40 mouse cellular contexts compared by ENCODE assay signal in genomic region chr17:17870892-17871550, GRCm38 (mm10). TPM values are rescaled to one million over a fixed set of nuclear protein-coding genes. Genes with fewer than 3 reads are reported as not detected.
DNase-seq lines count a peak whose midpoint lies in the region; ATAC-seq and TF ChIP-seq lines count a peak whose summit lies in the region.
"Had no signal": no experiment of that assay in that cellular context is flagged by ENCODE, and none has a peak within 500 bp of the region (broad histone marks: within the 10 kb centered on the region; RNA-seq: fewer than 3 reads in every experiment).

No protein-coding gene starts in this region.

- no peak overlapping the region for H3K4me3 ChIP-seq in liver, postnatal 0 days (ENCODE audit: low read depth, low read length)
- no peak overlapping the region for H3K4me3 ChIP-seq in liver, embryonic 12.5 days
- H3K4me3 ChIP-seq in bone marrow, adult 2 months (replicated peaks; ENCODE audit: control insufficient read depth, low read depth, low read length): peak overlapping the region; percentile 16
- no peak overlapping the region for H3K4me3 ChIP-seq in neural tube, embryonic 15.5 days (replicated peaks)
- H3K4me3 ChIP-seq: embryonic facial prominence, embryonic 13.5 days; forebrain, embryonic 10.5 days; forebrain, embryonic 15.5 days; heart, embryonic 10.5 days; heart, embryonic 15.5 days; hindbrain, embryonic 13.5 days; limb, embryonic 12.5 days; lung, embryonic 15.5 days; midbrain, embryonic 13.5 days had no signal

- no peak overlapping the region for H3K9ac ChIP-seq in liver, postnatal 0 days (replicated peaks)
- no peak overlapping the region for H3K9ac ChIP-seq in liver, embryonic 12.5 days
- no peak overlapping the region for H3K9ac ChIP-seq in neural tube, embryonic 15.5 days (replicated peaks)
- H3K9ac ChIP-seq: embryonic facial prominence, embryonic 13.5 days; forebrain, embryonic 15.5 days; heart, embryonic 15.5 days; hindbrain, embryonic 13.5 days; limb, embryonic 12.5 days; liver, embryonic 14.5 days; lung, embryonic 15.5 days; midbrain, embryonic 13.5 days had no signal

- no peak for TF ChIP-seq POLR2A in bone marrow, adult 2 months (IDR thresholded peaks at IDR 0.05; ENCODE audit: borderline replicate concordance, control insufficient read depth, low read depth, low read length)

- no peak for TF ChIP-seq CTCF in liver, postnatal 0 days (IDR thresholded peaks at IDR 0.05; ENCODE audit: low read depth)
- TF ChIP-seq CTCF in bone marrow, adult 2 months (IDR thresholded peaks at IDR 0.05; ENCODE audit: control insufficient read depth, insufficient read depth, low read length): no peak

- H3K27me3 ChIP-seq in liver, postnatal 0 days (ENCODE audit: insufficient read depth, low read length): no peaks in the 10 kb centered on the region
- no peaks in the 10 kb centered on the region for H3K27me3 ChIP-seq in liver, embryonic 12.5 days (replicated peaks)
- H3K27me3 ChIP-seq in neural tube, embryonic 15.5 days (replicated peaks): no peaks in the 10 kb centered on the region
- H3K27me3 ChIP-seq: embryonic facial prominence, embryonic 13.5 days; forebrain, embryonic 15.5 days; heart, embryonic 15.5 days; hindbrain, embryonic 13.5 days; limb, embryonic 12.5 days; lung, embryonic 15.5 days; midbrain, embryonic 13.5 days had no signal

- 32% methylated on average over 2 of the region's 2 CpGs for WGBS in liver, postnatal 0 days (ENCODE audit: insufficient replicate concordance)
- WGBS in liver, embryonic 12.5 days (ENCODE audit: insufficient replicate concordance): 48% methylated on average over 2 of the region's 2 CpGs
- 17% methylated on average over 2 of the region's 2 CpGs for WGBS in bone marrow, adult 2 months
- 79% methylated on average over 2 of the region's 2 CpGs for WGBS in neural tube, embryonic 15.5 days

- H3K9me3 ChIP-seq in liver, postnatal 0 days (ENCODE audit: low read length): no peaks in the 10 kb centered on the region
- H3K9me3 ChIP-seq in liver, embryonic 12.5 days (replicated peaks): no peaks in the 10 kb centered on the region
- peaks cover 5% of the 10 kb centered on the region; the same call in 1 of the 2 replicates for H3K9me3 ChIP-seq in neural tube, embryonic 15.5 days (replicated peaks)
- H3K9me3 ChIP-seq: embryonic facial prominence, embryonic 13.5 days; heart, embryonic 10.5 days; heart, embryonic 15.5 days; limb, embryonic 12.5 days had no signal

- no peak for DNase-seq in liver, postnatal 0 days
- DNase-seq in MN1 (ENCODE audit: low spot score): no peak
- no peak for DNase-seq in layer of hippocampus, postnatal 14 days (ENCODE audit: low spot score in 2 of 2)
- DNase-seq: adrenal gland, postnatal 25 days; cerebellum, adult 8-10 months; kidney, adult 8-10 months; kidney, postnatal 4 days; right cerebral cortex, adult 18-20 months; right cerebral cortex, postnatal 4 days; thymus, adult 2 months; thymus, postnatal 36 days had no signal

- H3K36me3 ChIP-seq in liver, postnatal 0 days (replicated peaks; ENCODE audit: insufficient read depth, low read length): no peaks in the 10 kb centered on the region
- H3K36me3 ChIP-seq in liver, embryonic 12.5 days: no peaks in the 10 kb centered on the region
- H3K36me3 ChIP-seq in neural tube, embryonic 15.5 days: no peaks in the 10 kb centered on the region
- H3K36me3 ChIP-seq: embryonic facial prominence, embryonic 13.5 days; forebrain, embryonic 10.5 days; heart, embryonic 10.5 days; heart, embryonic 15.5 days; lung, embryonic 15.5 days had no signal

- ATAC-seq in liver, postnatal 0 days: no peak
- ATAC-seq in liver, embryonic 12.5 days: no peak
- ATAC-seq in hematopoietic stem cell, adult 5-6 weeks (replicated peaks in 1 of 2; ENCODE audit: insufficient read depth in 1 of 2, low FRiP score in 2 of 2, low TSS enrichment in 1 of 2, low read depth in 1 of 2, poor library complexity in 2 of 2, severe bottlenecking in 2 of 2): peak; percentile 66 to 72; a peak in 3 of 4 replicates
- ATAC-seq in neutrophil, adult 5-6 weeks (ENCODE audit: extremely low read depth, insufficient number of reproducible peaks, low FRiP score, poor library complexity, severe bottlenecking): 0 out of 2 replicates have a peak, but pooled peaks have one; percentile 10
- ATAC-seq in neural tube, embryonic 15.5 days (ENCODE audit: low FRiP score): no peak
- ATAC-seq: forebrain, embryonic 15.5 days; intestine, embryonic 16.5 days; midbrain, embryonic 13.5 days had no signal

- H3K27ac ChIP-seq in liver, postnatal 0 days (ENCODE audit: low read depth): peak overlapping the region; percentile 56
- no peak overlapping the region for H3K27ac ChIP-seq in liver, embryonic 12.5 days
- H3K27ac ChIP-seq in bone marrow, adult 2 months (ENCODE audit: control insufficient read depth, insufficient read depth, low read depth, low read length, poor library complexity): peak overlapping the region; percentile 68; the same call in 1 of the 2 replicates
- H3K27ac ChIP-seq in neural tube, embryonic 15.5 days (replicated peaks): no peak overlapping the region
- H3K27ac ChIP-seq: embryonic facial prominence, embryonic 13.5 days; forebrain, embryonic 10.5 days; forebrain, embryonic 15.5 days; heart, embryonic 10.5 days; heart, embryonic 15.5 days; hindbrain, embryonic 13.5 days; kidney, postnatal 0 days; limb, embryonic 12.5 days; liver, embryonic 14.5 days; lung, embryonic 15.5 days; midbrain, embryonic 13.5 days; stomach, postnatal 0 days had no signal

- no peak for TF ChIP-seq EP300 in liver, postnatal 0 days (IDR thresholded peaks at IDR 0.05; ENCODE audit: low read depth)

- H3K4me1 ChIP-seq in liver, postnatal 0 days (ENCODE audit: insufficient read depth): peaks cover 7% of the 10 kb centered on the region; the same call in 1 of the 2 replicates
- no peaks in the 10 kb centered on the region for H3K4me1 ChIP-seq in liver, embryonic 12.5 days
- no peaks in the 10 kb centered on the region; the same call in 1 of the 2 replicates for H3K4me1 ChIP-seq in bone marrow, adult 2 months (ENCODE audit: control insufficient read depth, insufficient read depth, low read length)
- H3K4me1 ChIP-seq in neural tube, embryonic 15.5 days: no peaks in the 10 kb centered on the region
- H3K4me1 ChIP-seq: embryonic facial prominence, embryonic 13.5 days; forebrain, embryonic 10.5 days; forebrain, embryonic 15.5 days; heart, embryonic 10.5 days; heart, embryonic 15.5 days; hindbrain, embryonic 13.5 days; limb, embryonic 12.5 days; lung, embryonic 15.5 days; midbrain, embryonic 13.5 days had no signal

- H3K4me2 ChIP-seq in liver, postnatal 0 days (ENCODE audit: low read depth, low read length): 0 out of 2 replicates have a peak overlapping the region, but pooled peaks have one; percentile 16
- no peak overlapping the region for H3K4me2 ChIP-seq in liver, embryonic 12.5 days
- H3K4me2 ChIP-seq in neural tube, embryonic 15.5 days: no peak overlapping the region
- H3K4me2 ChIP-seq: embryonic facial prominence, embryonic 13.5 days; forebrain, embryonic 15.5 days; heart, embryonic 15.5 days; hindbrain, embryonic 13.5 days; limb, embryonic 12.5 days; lung, embryonic 15.5 days; midbrain, embryonic 13.5 days had no signal

RNA-seq across cellular contexts. Expression of gene Fpr1, which starts 12.7 kb away (rescaled TPM):
- 13.3 and 13.7 TPM in 2 replicates for polyA plus RNA-seq in liver, postnatal 0 days (2015; fragmentation: Nextera tagmentation; extraction: Ambion mirVana)
- polyA plus RNA-seq in liver, embryonic 12.5 days (2016; fragmentation: Nextera tagmentation; extraction: Ambion mirVana): 0.61 and 0.92 TPM in 2 replicates
- polyA plus RNA-seq in bone marrow, adult 2 months (2011; ENCODE audit: insufficient read depth, insufficient read length, low replicate concordance, missing spikeins): 4.9 and 29.1 TPM in 2 replicates
- 2.7 and 12.1 TPM in 2 replicates for total RNA-seq in hematopoietic stem cell, adult 5-6 weeks (2017)
- total RNA-seq in neutrophil, adult 5-6 weeks (2017): 117 and 122 TPM in 2 replicates
- polyA plus RNA-seq in neural tube, embryonic 15.5 days (2015; fragmentation: Nextera tagmentation; extraction: Ambion mirVana): 0.15 and 0.23 TPM in 2 replicates
- not detected for total RNA-seq in layer of hippocampus, postnatal 14 days (2021)
- total RNA-seq: adrenal gland, adult 18-20 months; gastrocnemius, adult 8-10 months; layer of hippocampus, adult 8-10 months; left cerebral cortex, postnatal 14 days; megakaryocyte-erythroid progenitor cell, adult 5-6 weeks; MEL had no signal
- polyA plus RNA-seq: C2C12; embryonic facial prominence, embryonic 13.5 days; forebrain, embryonic 10.5 days; forebrain, embryonic 15.5 days; hindbrain, embryonic 13.5 days; limb, embryonic 12.5 days had no signal

RNA-seq across cellular contexts. Expression of gene Has1, which starts 16.0 kb away (rescaled TPM):
- 0.08 and 0.09 TPM in 2 replicates for polyA plus RNA-seq in liver, postnatal 0 days (2015; fragmentation: Nextera tagmentation; extraction: Ambion mirVana)
- 0.13 and 0.14 TPM in 2 replicates for polyA plus RNA-seq in liver, embryonic 12.5 days (2016; fragmentation: Nextera tagmentation; extraction: Ambion mirVana)
- polyA plus RNA-seq in bone marrow, adult 2 months (2011; ENCODE audit: insufficient read depth, insufficient read length, low replicate concordance, missing spikeins): 0.95 TPM in 1 of 2 replicates, not detected in the other
- not detected in 2 replicates for total RNA-seq in hematopoietic stem cell, adult 5-6 weeks (2017)
- not detected in 2 replicates for total RNA-seq in neutrophil, adult 5-6 weeks (2017)
- 1.4 and 1.9 TPM in 2 replicates for polyA plus RNA-seq in neural tube, embryonic 15.5 days (2015; fragmentation: Nextera tagmentation; extraction: Ambion mirVana)
- total RNA-seq in layer of hippocampus, postnatal 14 days (2021): under 1 TPM; 0.25 to 0.45 TPM
- total RNA-seq: adrenal gland, postnatal 25 days; megakaryocyte-erythroid progenitor cell, adult 5-6 weeks; MEL had no signal
- polyA plus RNA-seq: liver, embryonic 14.5 days had no signal

RNA-seq across cellular contexts. Expression of gene Fpr2, which starts 16.6 kb away (rescaled TPM):
- polyA plus RNA-seq in liver, postnatal 0 days (2015; fragmentation: Nextera tagmentation; extraction: Ambion mirVana): 9.3 and 10.3 TPM in 2 replicates
- 0.25 and 0.32 TPM in 2 replicates for polyA plus RNA-seq in liver, embryonic 12.5 days (2016; fragmentation: Nextera tagmentation; extraction: Ambion mirVana)
- polyA plus RNA-seq in bone marrow, adult 2 months (2011; ENCODE audit: insufficient read depth, insufficient read length, low replicate concordance, missing spikeins): 48.5 and 137 TPM in 2 replicates
- 8.1 and 26.5 TPM in 2 replicates for total RNA-seq in hematopoietic stem cell, adult 5-6 weeks (2017)
- 93.9 and 95.4 TPM in 2 replicates for total RNA-seq in neutrophil, adult 5-6 weeks (2017)
- polyA plus RNA-seq in neural tube, embryonic 15.5 days (2015; fragmentation: Nextera tagmentation; extraction: Ambion mirVana): 0.44 TPM in 1 of 2 replicates, not detected in the other
- not detected for total RNA-seq in layer of hippocampus, postnatal 14 days (2021)
- total RNA-seq: adrenal gland, adult 18-20 months; adrenal gland, postnatal 25 days; gastrocnemius, adult 8-10 months; heart, postnatal 25 days; layer of hippocampus, adult 8-10 months; left cerebral cortex, postnatal 14 days; MEL had no signal
- polyA plus RNA-seq: C2C12; embryonic facial prominence, embryonic 13.5 days; forebrain, embryonic 10.5 days; forebrain, embryonic 15.5 days; heart, embryonic 10.5 days; hindbrain, embryonic 13.5 days; limb, embryonic 12.5 days; midbrain, embryonic 13.5 days; neural tube, embryonic 14.5 days had no signal

RNA-seq across cellular contexts. Expression of gene Fpr3, which starts 16.6 kb away (rescaled TPM):
- polyA plus RNA-seq in liver, postnatal 0 days (2015; fragmentation: Nextera tagmentation; extraction: Ambion mirVana): not detected in 2 replicates
- polyA plus RNA-seq in liver, embryonic 12.5 days (2016; fragmentation: Nextera tagmentation; extraction: Ambion mirVana): not detected in 2 replicates
- not detected in 2 replicates for polyA plus RNA-seq in bone marrow, adult 2 months (2011; ENCODE audit: insufficient read depth, insufficient read length, low replicate concordance, missing spikeins)
- total RNA-seq in hematopoietic stem cell, adult 5-6 weeks (2017): not detected in 2 replicates
- total RNA-seq in neutrophil, adult 5-6 weeks (2017): not detected in 2 replicates
- polyA plus RNA-seq in neural tube, embryonic 15.5 days (2015; fragmentation: Nextera tagmentation; extraction: Ambion mirVana): not detected in 2 replicates
- total RNA-seq in layer of hippocampus, postnatal 14 days (2021): not detected
- total RNA-seq: adrenal gland, adult 18-20 months; adrenal gland, postnatal 25 days; gastrocnemius, adult 8-10 months; gastrocnemius, postnatal 4 days; heart, postnatal 25 days; layer of hippocampus, adult 8-10 months; left cerebral cortex, postnatal 14 days; megakaryocyte-erythroid progenitor cell, adult 5-6 weeks; MEL had no signal
- polyA plus RNA-seq: C2C12; embryonic facial prominence, embryonic 13.5 days; forebrain, embryonic 10.5 days; forebrain, embryonic 15.5 days; heart, embryonic 10.5 days; heart, embryonic 15.5 days; hindbrain, embryonic 13.5 days; intestine, embryonic 16.5 days; kidney, postnatal 0 days; limb, embryonic 12.5 days; liver, embryonic 14.5 days; lung, embryonic 15.5 days; midbrain, embryonic 13.5 days; neural tube, embryonic 14.5 days; spleen, adult 2 months; stomach, postnatal 0 days; thymus, adult 2 months had no signal

RNA-seq across cellular contexts. Expression of gene Spaca6, which starts 44.1 kb away (rescaled TPM):
- polyA plus RNA-seq in liver, postnatal 0 days (2015; fragmentation: Nextera tagmentation; extraction: Ambion mirVana): 2.1 and 3.1 TPM in 2 replicates
- polyA plus RNA-seq in liver, embryonic 12.5 days (2016; fragmentation: Nextera tagmentation; extraction: Ambion mirVana): 5.6 and 6.4 TPM in 2 replicates
- 7.4 and 21.3 TPM in 2 replicates for polyA plus RNA-seq in bone marrow, adult 2 months (2011; ENCODE audit: insufficient read depth, insufficient read length, low replicate concordance, missing spikeins)
- total RNA-seq in hematopoietic stem cell, adult 5-6 weeks (2017): 0.94 and 11.9 TPM in 2 replicates
- 4.0 TPM in 1 of 2 replicates, not detected in the other for total RNA-seq in neutrophil, adult 5-6 weeks (2017)
- polyA plus RNA-seq in neural tube, embryonic 15.5 days (2015; fragmentation: Nextera tagmentation; extraction: Ambion mirVana): 21.8 and 29.6 TPM in 2 replicates
- 100 to 1,000 TPM in 1 of 2 experiments, 10 to 100 TPM in 1; 91.4 to 104 TPM for total RNA-seq in layer of hippocampus, postnatal 14 days (2021)

Comparison
In these comparisons a context has a peak if more than half of its experiments do, and no peak if none do; other contexts are left out.
1. H3K27ac ChIP-seq: peak in liver, postnatal 0 days (single experiment) and bone marrow, adult 2 months (single experiment); none in liver, embryonic 12.5 days (single experiment) and neural tube, embryonic 15.5 days (single experiment).
2. ATAC-seq: peak in hematopoietic stem cell, adult 5-6 weeks (2 of 2) and neutrophil, adult 5-6 weeks (single experiment); none in liver, postnatal 0 days (single experiment), liver, embryonic 12.5 days (single experiment) and neural tube, embryonic 15.5 days (single experiment).